Mouse (Mus musculus): Measurements from ENCODE around the gene Bcl3. TPM values are rescaled to one million over a fixed set of nuclear protein-coding genes. Genes with fewer than 3 reads are reported as not detected.
A peak's percentile ranks its signal among the peaks of the same experiment; 100 is the strongest.
"Not testable (repeated sequence)": the region's sequence is repeated elsewhere in the genome, so short reads cannot be mapped to it uniquely, and the experiment has no call there.

Gene Bcl3
- total RNA-seq, 2 experiments from 2014 or later, result 3.0 to 3.9 TPM

DNA sequence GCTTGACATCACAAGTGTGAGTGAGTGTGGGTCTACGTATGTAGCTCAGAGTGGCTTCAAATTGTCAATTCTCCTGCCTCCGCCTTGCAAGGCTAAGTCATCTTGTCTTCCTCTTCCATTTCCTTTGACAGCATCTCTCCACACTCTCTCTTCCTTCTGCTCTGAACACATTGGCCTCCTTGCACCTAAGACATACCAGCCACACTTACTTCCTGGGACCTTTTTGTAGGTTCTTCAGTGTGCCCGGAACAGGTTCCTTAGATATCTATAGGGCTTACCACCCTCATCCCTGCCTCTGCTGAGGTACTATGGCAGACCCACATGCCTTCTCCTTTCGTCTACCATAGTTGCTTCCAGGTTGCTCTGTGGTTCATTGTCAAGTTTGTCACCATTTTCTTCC is 9.4 kb downstream of the Bcl3 start:
- no peak for DNase-seq (ENCODE audit: low spot score)
- intact Hi-C loops (cut with DNase I), result no loop called here

DNA sequence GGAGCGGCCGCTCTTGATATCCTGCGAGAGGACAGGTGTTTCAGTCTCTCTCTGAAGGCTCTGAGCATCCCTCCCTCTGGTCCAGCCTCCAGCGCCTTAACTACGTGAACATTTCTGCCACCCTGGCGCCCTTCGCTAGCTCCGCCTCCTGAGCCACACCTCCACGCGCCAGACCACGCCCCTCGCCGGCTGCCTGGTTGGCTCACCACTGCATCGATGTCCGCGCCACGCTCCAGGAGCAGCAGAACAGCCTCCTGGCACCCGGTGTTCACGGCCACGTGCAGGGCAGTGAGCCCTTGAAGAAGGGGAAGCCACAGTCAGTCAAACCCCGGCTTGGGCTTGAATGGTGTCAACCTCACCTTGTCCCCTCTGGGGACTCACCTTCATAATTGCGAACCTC is 11.5 kb downstream of the Bcl3 start:
- DNase-seq (ENCODE audit: low spot score), result no peak
- intact Hi-C loops (cut with DNase I), result no loop called here

DNA sequence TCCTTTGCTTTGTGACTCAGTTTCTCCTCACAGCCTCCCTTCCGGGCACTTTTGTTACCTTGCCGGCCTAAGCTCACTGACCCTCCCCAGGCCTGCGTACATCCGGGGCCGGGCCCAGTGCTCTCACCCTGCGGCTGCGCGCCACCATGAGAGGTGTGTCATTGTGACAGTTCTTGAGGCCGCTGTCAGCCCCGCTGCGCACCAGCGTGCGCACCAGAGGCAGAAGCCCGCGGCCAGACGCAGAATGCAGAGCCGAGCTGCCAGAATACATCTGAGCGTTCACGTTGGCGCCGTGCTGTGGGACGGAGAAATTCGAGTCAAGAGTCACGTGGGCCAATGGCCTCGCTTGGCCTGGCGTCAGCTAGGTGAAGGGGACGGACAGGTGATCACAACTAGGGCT is 13.2 kb downstream of the Bcl3 start:
- intact Hi-C loops (cut with DNase I), result loop anchor here (10.0 kb wide), 1 partner anchor 145 kb away; the partner anchor contains the start of gene Igsf23
- no peak for DNase-seq (ENCODE audit: low spot score)

DNA sequence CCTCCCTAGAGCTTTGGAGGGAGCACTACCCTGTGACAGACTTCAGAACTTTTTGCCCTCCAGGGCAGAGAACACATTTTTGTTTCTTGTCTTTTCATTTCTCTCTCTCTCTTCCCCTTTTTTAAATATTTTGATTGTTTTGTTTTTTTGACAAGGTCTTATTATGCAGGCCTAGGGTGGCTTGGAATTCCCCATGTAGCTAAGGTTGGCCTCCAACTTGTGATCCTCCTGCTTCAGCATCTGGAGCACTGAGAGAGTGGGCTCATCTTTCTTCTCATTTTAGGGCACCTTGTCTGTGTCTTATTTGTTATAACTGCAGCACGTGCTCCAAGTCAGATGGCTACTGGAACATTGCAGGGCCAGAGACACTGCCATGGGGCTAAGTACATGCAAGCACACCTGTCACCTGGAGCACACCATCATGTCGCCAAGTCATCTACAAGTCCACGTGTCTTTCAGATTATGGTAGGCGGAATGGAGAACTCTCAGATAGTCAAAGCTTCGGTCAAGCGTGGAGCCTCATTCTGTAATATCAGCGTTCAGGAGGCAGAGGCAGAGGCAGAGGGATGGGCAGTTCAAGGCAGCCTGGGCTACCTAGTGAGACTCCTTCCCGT is 16.1 kb downstream of the Bcl3 start:
- no peak for DNase-seq (ENCODE audit: low spot score)
- intact Hi-C loops (cut with DNase I), result loop anchor here (10.0 kb wide), 1 partner anchor 148 kb away; the partner anchor contains the start of gene Igsf23

DNA sequence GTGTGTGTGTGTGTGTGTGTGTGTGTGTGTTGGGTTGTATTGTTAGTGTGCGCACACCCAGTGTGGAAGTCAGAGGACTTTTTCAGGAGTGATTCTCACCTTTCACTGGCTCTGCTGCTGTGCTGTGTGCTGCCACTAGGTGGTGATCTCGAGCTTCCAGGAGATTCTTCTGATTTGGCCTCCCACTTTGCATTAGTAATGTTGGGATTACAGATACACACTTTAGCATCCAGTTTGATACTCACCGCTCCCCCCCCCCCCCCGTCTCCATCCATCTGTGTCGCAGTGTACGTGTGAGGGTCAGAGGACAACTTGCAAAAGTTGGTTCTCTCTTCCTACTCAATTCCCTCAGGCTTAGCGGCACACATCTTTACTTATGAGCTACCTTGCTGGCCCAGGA is 19.6 kb downstream of the Bcl3 start:
- intact Hi-C loops (cut with DNase I), result loop anchor here (1.0 to 10.0 kb wide), 3 partner anchors 40 to 152 kb away; partner anchors contain the start of gene Igsf23
- DNase-seq (ENCODE audit: low spot score), result no peak

DNA sequence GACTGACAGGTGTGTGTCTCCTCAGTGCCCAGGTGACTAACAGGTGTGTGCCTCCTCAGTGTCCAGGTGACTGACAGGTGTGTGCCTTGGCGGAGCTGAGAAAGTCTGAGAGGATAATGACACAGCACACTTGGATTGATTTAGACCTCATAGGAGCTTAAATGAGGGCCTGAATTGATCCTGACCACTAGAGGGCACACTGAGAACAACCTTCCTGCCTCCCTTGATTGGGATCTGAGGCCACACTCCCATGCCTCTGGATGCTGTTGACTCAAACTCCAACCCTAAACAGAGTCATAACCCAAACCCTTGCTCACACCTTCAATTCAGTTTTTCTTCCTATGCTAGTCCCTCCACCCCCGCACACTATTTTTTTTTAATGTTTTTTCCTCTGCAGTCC is 21.8 kb downstream of the Bcl3 start:
- no peak for DNase-seq (ENCODE audit: low spot score)
- intact Hi-C loops (cut with DNase I), result loop anchor here (10.0 kb wide), 1 partner anchor 154 kb away; the partner anchor contains the start of gene Igsf23

DNA sequence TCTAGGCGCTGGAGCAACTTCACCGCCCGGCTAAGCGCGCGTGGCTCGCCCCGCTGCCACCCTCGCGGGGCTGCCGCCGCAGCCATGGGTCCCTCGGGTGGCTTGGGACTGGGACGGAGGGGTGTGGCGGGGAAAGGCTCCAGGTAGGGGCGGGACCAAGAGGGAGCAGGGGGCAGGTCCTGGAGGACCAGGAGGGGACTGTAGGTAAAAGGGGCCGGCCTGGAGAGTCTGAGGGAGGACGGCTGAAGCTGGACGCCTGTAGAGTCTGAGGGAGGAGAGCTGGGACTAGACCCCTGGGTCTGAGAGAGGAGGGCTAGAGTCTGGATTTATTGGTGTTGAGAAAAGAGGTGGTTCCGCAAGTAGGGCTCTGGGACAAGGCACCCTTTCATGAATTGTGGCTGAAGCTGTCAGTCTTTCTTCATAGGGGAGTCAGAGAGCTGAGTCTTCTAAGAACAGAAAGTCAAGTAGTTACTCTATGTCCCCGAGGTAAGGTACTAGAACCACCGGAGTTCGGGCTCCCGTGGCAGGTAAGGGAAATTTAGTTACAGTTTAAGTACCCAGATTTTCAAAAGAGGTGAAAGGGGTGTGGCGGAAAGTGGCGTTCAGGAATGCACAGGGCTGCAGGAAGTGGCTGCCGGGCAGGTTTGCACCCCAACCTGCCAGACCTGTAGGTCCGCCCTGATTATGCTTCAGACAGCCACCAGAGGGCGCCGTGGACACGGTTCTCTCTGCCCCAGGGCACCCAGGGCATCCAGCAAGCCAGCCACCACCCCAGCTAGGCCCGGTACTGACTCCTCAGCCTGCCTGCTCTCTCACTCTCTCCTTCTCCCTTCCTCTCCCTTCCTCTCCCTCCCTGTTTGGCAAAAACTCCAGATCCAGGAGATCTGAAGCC is 25.6 kb downstream of the Bcl3 start, which contains the start of gene Cblc:
Cblc (minus strand) TSS at position 113 of the 892 bp plus-strand sequence.
- intact Hi-C loops (cut with DNase I), result no loop called here
- DNase-seq (ENCODE audit: low spot score), result peak; percentile 50

DNA sequence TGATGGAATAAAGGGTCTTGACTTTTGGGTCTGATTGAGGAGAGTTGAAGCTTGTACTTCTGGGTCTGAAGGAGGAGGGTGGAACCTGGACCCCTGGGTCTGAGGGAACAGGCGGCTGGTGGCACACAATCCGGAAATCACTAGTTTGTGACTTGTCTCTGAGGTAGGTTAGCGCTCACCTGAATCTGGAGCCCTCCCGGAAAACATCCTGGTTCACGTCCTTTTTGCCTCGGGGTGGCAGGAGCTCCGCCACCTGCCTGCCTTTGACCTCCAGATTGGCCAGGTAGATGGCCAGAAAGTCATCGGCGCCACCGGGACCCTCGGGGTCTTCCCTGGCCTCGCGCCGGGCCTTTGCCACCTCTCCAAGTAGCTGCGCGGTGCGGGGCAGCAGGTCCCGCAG is 26.3 kb downstream of the Bcl3 start:
- no peak for DNase-seq (ENCODE audit: low spot score)
- intact Hi-C loops (cut with DNase I), result no loop called here

DNA sequence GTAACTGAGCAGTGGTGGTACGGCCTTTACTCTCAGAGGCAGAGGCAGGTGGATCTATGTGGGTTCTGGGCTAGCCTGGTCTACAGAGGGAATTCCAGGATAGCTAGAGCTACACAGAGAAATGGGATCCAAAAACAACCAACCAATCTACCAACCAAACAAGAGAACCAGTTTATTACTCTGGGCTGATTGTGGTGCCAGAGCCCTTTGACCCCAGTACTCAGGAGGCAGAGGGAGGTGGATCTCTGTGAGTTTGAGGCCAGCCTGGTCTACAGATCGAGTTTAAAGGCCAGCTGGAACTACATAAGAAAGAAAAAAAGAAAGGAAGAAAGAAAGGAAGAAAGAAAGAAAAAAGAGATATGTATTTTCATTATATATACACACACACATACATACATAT is 27.3 kb downstream of the Bcl3 start:
- intact Hi-C loops (cut with DNase I), result no loop called here
- DNase-seq (ENCODE audit: low spot score), result no peak

DNA sequence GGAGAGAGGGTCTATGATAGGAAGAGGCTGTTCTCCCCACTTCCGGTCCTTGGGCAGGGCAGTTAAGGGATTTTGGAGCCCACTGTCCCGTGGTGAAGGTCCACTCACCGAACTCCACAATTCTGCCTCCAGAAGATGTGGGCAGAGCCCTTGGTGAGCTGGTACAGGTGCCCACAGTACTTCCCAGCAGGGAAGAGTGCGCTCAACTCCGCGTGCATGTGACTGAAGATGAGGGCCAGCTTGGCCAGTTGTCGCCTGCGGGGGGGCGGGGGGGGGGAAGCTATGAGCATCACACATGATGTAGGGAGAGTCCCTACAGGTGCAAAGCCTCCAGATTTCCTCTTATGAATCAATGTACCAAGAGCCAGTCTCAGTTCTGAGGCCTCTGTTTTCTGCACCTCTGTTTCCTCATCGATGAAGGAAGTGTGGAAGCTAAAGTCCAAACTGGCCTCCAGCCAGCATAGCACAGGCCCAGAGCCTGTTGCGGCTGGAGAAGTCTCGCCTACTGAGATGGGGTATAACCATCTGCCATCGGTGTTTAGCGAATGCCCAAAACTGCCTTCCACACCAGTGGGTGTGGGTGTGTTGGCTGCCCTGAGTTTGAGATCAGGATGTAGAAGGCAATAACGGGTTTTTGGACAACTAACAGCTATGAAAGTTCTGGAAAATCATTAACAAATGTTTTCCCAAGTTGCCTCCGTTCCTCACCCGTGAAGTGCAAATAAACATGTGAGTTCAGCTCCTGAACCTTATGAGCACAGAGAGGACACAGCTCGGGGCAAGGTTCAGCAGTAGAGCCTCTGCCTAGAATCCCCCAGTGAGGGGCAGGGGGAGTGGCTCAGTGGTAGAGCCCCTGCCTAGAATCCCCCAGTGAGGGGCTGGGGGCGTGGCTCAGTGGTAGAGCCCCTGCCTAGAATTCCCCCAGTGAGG is 29.6 kb downstream of the Bcl3 start:
- DNase-seq (ENCODE audit: low spot score), result no peak
- intact Hi-C loops (cut with DNase I), result loop anchor here (2.0 kb wide), 1 partner anchor 126 kb away; no protein-coding TSS in a partner anchor

DNA sequence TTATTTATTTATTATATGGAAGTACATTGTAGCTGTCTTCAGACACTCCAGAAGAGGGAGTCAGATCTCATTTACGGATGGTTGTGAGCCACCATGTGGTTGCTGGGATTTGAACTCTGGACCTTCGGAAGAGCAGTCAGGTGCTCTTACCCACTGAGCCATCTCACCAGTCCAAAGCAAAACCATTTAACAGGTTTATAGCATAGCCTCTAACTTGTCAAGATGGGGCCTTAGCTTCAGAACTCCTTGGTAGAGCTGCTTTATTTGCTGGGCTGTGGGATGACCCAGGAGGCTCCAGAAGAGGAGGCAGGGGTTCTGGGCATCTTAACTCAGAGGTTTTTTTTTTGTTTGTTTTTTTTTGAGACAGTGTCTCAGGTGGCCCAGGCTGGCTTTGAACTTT is 31.1 kb downstream of the Bcl3 start:
- DNase-seq (ENCODE audit: low spot score); intact Hi-C loops (cut with DNase I): not testable (repeated sequence)

DNA sequence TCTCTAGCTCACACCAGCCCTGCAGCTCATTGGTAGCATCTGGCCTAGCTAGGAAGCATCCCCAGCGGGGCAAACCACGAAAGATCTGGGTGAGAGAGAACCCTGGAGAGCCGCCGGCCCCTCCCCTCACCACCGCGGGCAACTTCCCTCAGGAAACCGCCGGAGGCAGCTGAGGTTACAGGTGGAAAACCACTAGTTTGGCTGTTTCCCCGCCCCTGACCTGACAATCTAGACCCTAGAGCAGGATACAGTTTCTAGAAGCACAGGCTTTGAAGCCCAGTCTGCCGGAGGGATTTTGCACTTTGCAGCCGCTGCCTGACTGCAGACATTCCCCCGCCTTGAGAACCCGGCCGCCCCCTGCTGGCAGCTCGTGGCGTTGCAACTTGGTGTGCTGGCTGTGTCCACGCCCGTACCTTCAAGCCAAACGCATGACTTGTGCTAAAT is 32.6 kb downstream of the Bcl3 start:
- intact Hi-C loops (cut with DNase I), result loop anchor here (1.0 kb wide), 1 partner anchor 40 kb away; the partner anchor contains the start of gene Nectin2
- peak; percentile 70 for DNase-seq (ENCODE audit: low spot score)

DNA sequence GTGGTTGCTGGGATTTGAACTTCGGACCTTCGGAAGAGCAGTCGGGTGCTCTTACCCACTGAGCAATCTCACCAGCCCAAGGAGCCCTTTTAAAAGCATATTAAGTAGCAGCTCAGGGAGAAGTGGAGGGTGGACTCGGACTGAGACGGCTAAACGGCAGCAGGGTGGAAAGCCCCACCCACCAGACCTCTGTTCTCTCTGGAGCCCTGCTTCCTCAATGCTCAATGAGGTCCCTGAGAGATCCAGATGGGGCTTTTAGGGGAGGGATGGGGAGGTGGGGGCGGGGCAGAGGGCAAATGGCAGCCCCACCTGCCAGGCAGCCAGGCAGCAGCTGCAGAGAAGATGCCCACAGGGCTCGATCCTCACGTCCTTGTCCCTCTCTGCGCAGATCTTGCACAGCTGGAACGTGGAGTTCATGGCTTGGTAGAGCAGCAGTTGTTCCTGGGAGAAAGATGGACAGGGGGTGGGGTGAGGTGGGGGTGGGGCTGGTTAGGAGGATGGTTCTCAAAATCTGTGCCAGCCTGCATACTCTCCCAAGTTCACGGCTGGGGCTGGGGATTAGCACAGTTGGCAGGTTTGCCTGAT is 36.6 kb downstream of the Bcl3 start:
- intact Hi-C loops (cut with DNase I), result no loop called here
- no peak for DNase-seq (ENCODE audit: low spot score)

DNA sequence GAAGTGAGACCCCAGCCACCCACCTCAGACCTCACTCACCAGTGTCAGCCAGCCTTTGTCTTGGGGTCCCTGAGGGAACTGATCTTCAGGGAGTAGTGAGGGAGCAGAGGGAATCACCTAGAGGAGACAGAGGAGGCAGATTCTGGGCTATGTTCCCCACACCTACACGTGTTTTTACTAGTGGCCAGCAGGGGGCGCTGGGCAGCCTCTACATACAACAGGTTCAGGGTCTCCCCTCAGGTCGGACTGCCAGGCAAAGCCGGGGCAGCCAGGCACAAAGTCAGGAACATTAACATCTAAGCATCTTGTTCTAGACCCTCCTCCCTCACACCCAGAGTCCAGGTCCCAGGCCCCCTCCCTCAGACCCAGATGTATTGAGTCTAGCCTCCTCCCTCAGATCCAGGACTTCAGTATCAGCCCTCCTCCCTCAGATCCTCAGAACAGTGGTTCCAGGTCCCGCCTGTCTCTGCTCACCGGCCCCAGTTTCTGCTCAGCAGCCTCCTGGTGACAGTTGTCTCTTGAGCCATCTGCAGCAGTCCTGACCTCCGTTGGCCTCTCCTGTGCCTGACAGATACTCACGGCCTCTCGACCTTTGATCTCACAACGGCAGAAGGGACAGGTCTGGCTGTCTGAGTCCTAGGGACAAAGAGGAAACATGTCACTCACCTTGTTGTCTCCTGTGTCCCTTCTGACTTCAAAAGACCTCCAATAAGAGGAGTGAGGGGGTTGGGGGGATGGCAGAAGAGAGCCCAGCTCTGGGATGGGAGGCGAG is 37.6 kb downstream of the Bcl3 start:
- no peak for DNase-seq (ENCODE audit: low spot score)
- intact Hi-C loops (cut with DNase I), result no loop called here

DNA sequence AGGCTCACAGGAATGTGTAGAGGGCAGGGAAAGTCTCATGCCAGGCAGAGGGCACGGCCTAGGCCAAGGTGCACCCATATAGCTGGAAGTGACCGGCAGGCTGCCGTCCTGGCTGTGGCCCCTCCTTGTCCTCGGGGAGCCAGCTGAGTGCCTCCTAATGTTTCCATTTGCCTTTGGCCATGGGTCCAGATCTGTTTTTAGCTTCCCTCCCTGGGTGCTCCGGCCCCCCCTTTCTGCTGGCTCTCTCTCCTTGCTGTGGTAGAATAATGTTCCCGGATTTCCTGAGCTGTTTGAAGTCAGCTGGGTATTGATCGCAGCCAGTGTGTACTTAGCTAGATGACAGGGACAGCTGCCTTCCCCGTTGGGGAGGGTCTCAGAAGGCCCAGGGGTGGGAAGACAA is 38.9 kb downstream of the Bcl3 start:
- intact Hi-C loops (cut with DNase I), result no loop called here
- peak; percentile 63 for DNase-seq (ENCODE audit: low spot score)

DNA sequence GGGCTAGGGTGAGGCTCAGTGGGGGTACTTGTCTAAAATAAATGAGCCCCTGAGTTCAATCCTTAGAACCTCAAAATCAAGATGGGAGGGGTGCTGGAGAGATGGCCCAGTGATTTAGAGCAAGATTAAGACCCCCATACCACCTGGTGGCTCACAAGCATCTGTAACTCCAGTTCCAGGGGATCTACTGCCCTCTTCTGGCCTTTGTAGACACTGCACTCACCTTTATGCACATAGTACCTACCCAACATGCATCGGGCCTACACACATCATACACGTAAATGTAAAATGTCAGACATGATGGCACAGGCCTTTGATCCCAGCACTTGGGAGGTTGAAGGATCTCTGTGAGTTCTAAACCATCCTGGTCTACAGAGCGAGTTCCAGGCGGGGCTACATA is 39.9 kb downstream of the Bcl3 start:
- intact Hi-C loops (cut with DNase I), result no loop called here
- no peak for DNase-seq (ENCODE audit: low spot score)

DNA sequence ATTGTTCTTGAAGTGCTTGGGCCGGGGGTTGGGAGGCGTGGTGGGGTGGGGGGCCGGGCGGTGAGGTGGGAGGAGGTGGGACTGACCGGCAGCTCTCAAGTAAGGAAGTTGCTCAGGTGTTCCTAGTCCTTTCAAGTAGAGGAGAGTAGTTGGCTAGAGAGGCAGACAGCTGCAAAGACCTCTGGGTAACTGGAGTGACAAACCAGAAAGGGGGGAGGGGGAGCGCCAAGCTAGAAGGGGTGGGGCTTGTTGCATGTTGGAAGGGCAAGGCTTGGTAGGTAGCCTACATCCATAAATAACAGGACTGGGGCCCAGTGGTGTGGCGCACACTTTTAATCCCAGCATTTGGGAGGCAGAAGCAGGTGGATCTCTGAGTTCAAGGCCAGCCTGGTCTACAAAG is 40.8 kb downstream of the Bcl3 start:
- no peak for DNase-seq (ENCODE audit: low spot score)
- intact Hi-C loops (cut with DNase I), result no loop called here

DNA sequence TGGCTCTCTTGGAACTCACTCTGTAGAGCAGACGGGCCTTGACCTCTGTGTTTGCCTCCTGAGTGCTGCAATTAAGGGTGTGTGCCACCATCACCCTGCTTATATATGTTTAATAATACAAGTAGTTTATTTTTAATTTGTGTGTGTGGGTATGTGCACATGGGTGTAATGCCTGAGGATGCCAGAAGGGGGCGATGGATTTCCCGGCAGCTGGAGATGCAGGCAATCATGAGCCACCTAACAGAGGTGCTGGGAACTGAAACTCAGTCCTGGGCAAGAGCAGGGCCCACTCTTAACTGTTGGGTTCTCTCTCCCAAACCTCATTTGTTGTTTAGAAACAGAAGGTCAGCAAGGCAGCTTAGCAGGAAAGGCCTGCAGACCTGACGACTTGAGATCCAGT is 42.7 kb downstream of the Bcl3 start:
- intact Hi-C loops (cut with DNase I), result no loop called here
- DNase-seq (ENCODE audit: low spot score), result no peak

DNA sequence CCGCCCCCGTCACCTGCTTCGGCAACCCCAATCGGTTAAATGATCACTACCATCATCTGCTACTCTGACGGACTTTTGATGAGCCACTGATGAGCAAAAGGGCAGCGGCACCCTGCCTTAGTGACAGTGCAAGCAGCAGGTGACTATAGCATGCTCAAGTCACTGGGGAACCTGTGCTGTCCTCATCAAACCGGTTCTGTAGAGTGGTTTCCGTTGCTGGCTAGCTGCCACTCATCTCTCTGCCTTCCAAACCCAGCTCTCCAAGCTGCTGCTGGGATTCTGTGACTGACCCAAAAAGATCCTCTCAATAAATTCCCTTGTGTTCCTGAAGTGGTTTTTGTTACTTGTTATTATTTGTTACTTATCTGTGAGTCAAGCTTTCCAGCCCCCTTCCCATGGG is 43.9 kb downstream of the Bcl3 start:
- intact Hi-C loops (cut with DNase I), result no loop called here
- no peak for DNase-seq (ENCODE audit: low spot score)
